Mouse (Mus musculus) limb, embryonic 12.5 days (tissue): Measurements from ENCODE around the gene Vmn1r20. TPM values are rescaled to one million over a fixed set of nuclear protein-coding genes. Genes with fewer than 3 reads are reported as not detected.
"Not testable (repeated sequence)": the region's sequence is repeated elsewhere in the genome, so short reads cannot be mapped to it uniquely, and the experiment has no call there.

ENCODE experiments used
- ATAC-seq: fragments of 200-750 bp; cut with Nextera tagmentation; 2 replicates; pipeline ENCODE4 v1.8.0; 2017; ENCODE audit warnings: low read depth, moderate TSS enrichment; ENCODE audit not compliant: insufficient number of reproducible peaks, insufficient read depth, low FRiP score, low TSS enrichment
- H3K27ac ChIP-seq: fragments of 300-500 bp; sonication (generic); 2 replicates; pipeline ENCODE4 v1.5.1; 2016; ENCODE audit warnings: mild to moderate bottlenecking, moderate library complexity
- H3K27me3 ChIP-seq: fragments of 300-500 bp; sonication (generic); 2 replicates; pipeline ENCODE4 v1.6.1; 2016; ENCODE audit warnings: mild to moderate bottlenecking, moderate library complexity
- H3K36me3 ChIP-seq: fragments of 300-500 bp; sonication (generic); 2 replicates; pipeline ENCODE4 v1.6.1; 2016; ENCODE audit warnings: mild to moderate bottlenecking, moderate library complexity
- H3K4me1 ChIP-seq: fragments of 300-500 bp; sonication (generic); replicated peaks from 2 replicates; pipeline ENCODE4 v1.6.1; 2016
- H3K4me2 ChIP-seq: fragments of 300-500 bp; sonication (generic); 2 replicates; pipeline ENCODE4 v1.6.1; 2016; ENCODE audit warnings: mild to moderate bottlenecking, moderate library complexity
- H3K4me3 ChIP-seq: fragments of 300-500 bp; sonication (generic); replicated peaks from 2 replicates; pipeline ENCODE4 v1.5.1; 2016; ENCODE audit warnings: mild to moderate bottlenecking
- H3K9ac ChIP-seq: fragments of 300-500 bp; sonication (generic); replicated peaks from 2 replicates; pipeline ENCODE4 v1.6.1; 2016; ENCODE audit warnings: mild to moderate bottlenecking, moderate library complexity
- H3K9me3 ChIP-seq: fragments of 300-500 bp; sonication (generic); 2 replicates; pipeline ENCODE4 v1.6.1; 2016; ENCODE audit warnings: mild to moderate bottlenecking, moderate library complexity
- WGBS: fragments of 180-500 bp; shearing (Covaris S2); methylation state at CpG from one replicate; pipeline ENCODE4 v1.1.7; 2016; 5-methylcytosine and 5-hydroxymethylcytosine counted together
- polyA plus RNA-seq: library from polyadenylated mRNA; unstranded; fragments of >200 nt; fragmentation: Nextera tagmentation; extraction: Ambion mirVana; gene quantifications from 2 replicates; pipeline ENCODE4 v1.2.1, GENCODE M21; 2016

Gene Vmn1r20
- not detected in 2 replicates for polyA plus RNA-seq

GRCm38 (mm10) chr6:57428630-57429029 lies at the start of gene Vmn1r20:
Gene Vmn1r20, plus strand, starts transcription at chr6:57428930.
- no peaks in the 10 kb centered on the region for H3K36me3 ChIP-seq
- 70% methylated on average over 1 of the region's 1 CpGs for WGBS
- no peak within 1 kb of the TSS for H3K4me3 ChIP-seq
- no peaks in the 10 kb centered on the region for H3K27me3 ChIP-seq
- H3K4me2 ChIP-seq: no peak within 1 kb of the TSS
- no peak within 1 kb of the TSS for H3K27ac ChIP-seq
- H3K9me3 ChIP-seq: no peaks in the 10 kb centered on the region
- no peak for ATAC-seq
- H3K4me1 ChIP-seq: no peaks in the 10 kb centered on the region
- H3K9ac ChIP-seq: no peak within 1 kb of the TSS

DNA sequence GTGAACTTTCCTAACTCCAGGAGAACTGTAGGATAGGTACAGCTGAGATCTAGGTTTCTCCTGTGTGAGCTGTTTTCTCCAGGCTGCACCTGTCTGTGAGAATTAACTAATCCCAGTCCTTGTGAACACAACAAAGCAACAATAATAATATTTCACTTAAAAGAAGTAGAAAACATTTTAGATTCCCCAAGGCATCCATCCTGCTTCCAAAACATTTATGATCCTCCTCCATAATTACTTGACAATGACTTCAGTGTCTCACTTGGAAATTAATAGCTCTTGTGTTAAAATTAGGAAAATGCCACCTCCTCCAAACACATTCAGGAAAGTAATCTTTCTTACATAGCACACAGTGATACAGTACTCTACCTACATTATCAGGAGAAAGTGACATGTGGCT lies 33.0 kb upstream of the Vmn1r20 start, which contains the start of gene Vmn1r18:
Gene Vmn1r18 (minus strand): TSS at position 101 of the 400 bp plus-strand sequence.
- H3K4me3 ChIP-seq: no peak within 1 kb of the TSS
- H3K9ac ChIP-seq: no peak within 1 kb of the TSS
- no peaks in the 10 kb centered on the region for H3K9me3 ChIP-seq
- H3K4me2 ChIP-seq: no peak within 1 kb of the TSS
- H3K27ac ChIP-seq: no peak within 1 kb of the TSS
- no peaks in the 10 kb centered on the region for H3K27me3 ChIP-seq
- no peaks in the 10 kb centered on the region for H3K36me3 ChIP-seq
- no peak for ATAC-seq
- H3K4me1 ChIP-seq: no peaks in the 10 kb centered on the region

- H3K4me1 ChIP-seq, ATAC-seq, H3K4me2 ChIP-seq, H3K27me3 ChIP-seq, H3K36me3 ChIP-seq, H3K9me3 ChIP-seq, H3K27ac ChIP-seq, H3K4me3 ChIP-seq, H3K9ac ChIP-seq: not testable (repeated sequence)
- 68% methylated on average over 3 of the region's 3 CpGs for WGBS
Observed at GRCm38 (mm10) chr6:57403480-57403879, 25.2 kb upstream of the Vmn1r20 start, which contains the start of gene Vmn1r19. Gene Vmn1r19, plus strand, starts transcription at chr6:57403780.

DNA sequence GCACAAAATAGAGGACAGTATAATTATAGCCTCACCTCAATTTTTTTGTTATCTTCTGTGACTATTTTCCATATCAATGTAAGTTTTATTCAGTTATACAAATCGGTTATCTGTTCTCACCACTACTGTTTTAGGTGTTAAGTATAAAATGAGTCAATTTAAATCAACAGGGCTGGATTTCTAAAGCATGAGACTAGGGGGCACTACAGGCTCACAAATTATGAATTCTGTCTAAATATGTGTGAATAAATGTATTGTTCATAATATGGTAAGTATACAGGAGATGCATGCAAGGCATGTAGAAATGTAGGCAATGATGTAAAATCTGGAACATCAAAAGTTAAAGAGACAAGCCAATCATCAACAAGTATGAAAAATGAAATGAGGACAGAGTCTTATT lies 2.5 kb downstream of the Vmn1r20 start:
- Histone ChIP-seq H3K4me2 (no peak overlapping the region), H3K27ac (no peak overlapping the region), H3K27me3 (no peaks in the 10 kb centered on the region), H3K9ac (no peak overlapping the region), H3K36me3 (no peaks in the 10 kb centered on the region), H3K4me1 (no peaks in the 10 kb centered on the region), H3K9me3 (no peaks in the 10 kb centered on the region), H3K4me3 (no peak overlapping the region)
- ATAC-seq: no peak
- 76% methylated on average over 1 of the region's 1 CpGs for WGBS

DNA sequence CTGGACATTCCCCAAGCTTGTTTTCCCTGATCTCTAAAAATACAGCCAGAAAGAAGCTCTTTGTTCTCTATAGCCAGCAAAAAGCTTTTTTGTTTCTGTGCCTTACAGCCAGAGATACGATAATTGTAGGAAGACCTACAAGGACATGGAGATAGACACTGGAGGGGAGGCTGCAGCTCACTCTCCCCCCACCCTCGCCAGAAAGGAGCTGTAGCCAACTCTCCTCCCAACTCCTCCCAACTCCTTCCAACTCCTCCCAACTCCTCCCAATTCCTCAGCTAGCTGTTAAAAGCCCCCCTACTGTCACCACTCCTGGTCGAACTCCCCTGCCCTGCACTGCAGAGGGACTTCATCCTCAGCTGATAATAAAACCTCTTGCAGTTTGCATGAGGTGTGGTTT lies 39.4 kb downstream of the Vmn1r20 start:
- H3K4me2 ChIP-seq, H3K4me1 ChIP-seq, H3K36me3 ChIP-seq, H3K27ac ChIP-seq, ATAC-seq, H3K4me3 ChIP-seq, H3K9ac ChIP-seq, H3K27me3 ChIP-seq, H3K9me3 ChIP-seq: not testable (repeated sequence)
- 18% methylated on average over 3 of the region's 3 CpGs for WGBS

Other genes starting within 250 kb of the Vmn1r20 start
- gene Vmn1r13, start 225.6 kb upstream of the Vmn1r20 start, polyA plus RNA-seq: not detected in 2 replicates
- gene Vmn1r14, start 197.2 kb upstream of the Vmn1r20 start, polyA plus RNA-seq: not detected in 2 replicates
- gene Vmn1r15, start 171.0 kb upstream of the Vmn1r20 start, polyA plus RNA-seq: not detected in 2 replicates
- gene Vmn1r16, start 99.4 kb upstream of the Vmn1r20 start, polyA plus RNA-seq: not detected in 2 replicates
- not detected in 2 replicates for gene Vmn1r17, start 65.2 kb upstream of the Vmn1r20 start, polyA plus RNA-seq
- gene Vmn1r18, start 33.1 kb upstream of the Vmn1r20 start, polyA plus RNA-seq: not detected in 2 replicates
- gene Vmn1r19, start 25.1 kb upstream of the Vmn1r20 start, polyA plus RNA-seq: not detected in 2 replicates
- 5.2 and 6.3 TPM in 2 replicates for gene Ppm1k, start 106.5 kb downstream of the Vmn1r20 start, polyA plus RNA-seq
- 2.6 and 3.0 TPM in 2 replicates for gene Herc6, start 152.1 kb downstream of the Vmn1r20 start, polyA plus RNA-seq